Mouse (Mus musculus) E14TG2a.4 (cell line): ENCODE measurements at regions not wholly inside any gene's neighbourhood (a gene's known extent, or its start where the extent isn't known, plus 50 kb on each side); places are given as distances from the start of the nearest gene placed in this dataset.

Experiments used
- H3K27me3 ChIP-seq: 2 replicates; pipeline ENCODE4 v1.6.1; 2014; ENCODE audit warnings: low read length, control low read depth; ENCODE audit not compliant: insufficient read depth
- H3K36me3 ChIP-seq: 2 replicates; pipeline ENCODE4 v1.6.1; 2014; ENCODE audit warnings: low read length, control low read depth; ENCODE audit not compliant: insufficient read depth
- H3K4me1 ChIP-seq: replicated peaks from 2 replicates; pipeline ENCODE4 v1.6.1; 2014; ENCODE audit warnings: low read depth, low read length, control low read depth
- H3K4me3 ChIP-seq: replicated peaks from 2 replicates; pipeline ENCODE4 v1.5.1; 2014; ENCODE audit warnings: mild to moderate bottlenecking, low read length
- H3K9me3 ChIP-seq: 2 replicates; pipeline ENCODE4 v1.6.1; 2014; ENCODE audit warnings: low read length, control low read depth
- CTCF ChIP-seq: conservative IDR thresholded peaks from 2 replicates; pipeline ENCODE4 v1.5.1; 2014; ENCODE audit warnings: low read length
- NANOG ChIP-seq: IDR thresholded peaks from 2 replicates; pipeline ENCODE4 v1.6.1; 2014; ENCODE audit warnings: borderline replicate concordance, low read length, mixed read lengths
- POU5F1 ChIP-seq: IDR thresholded peaks from 2 replicates; pipeline ENCODE4 v1.6.1; 2014; ENCODE audit warnings: low read length, borderline replicate concordance

- no peaks in the 10 kb centered on the region for H3K36me3 ChIP-seq
- H3K27me3 ChIP-seq = no peaks in the 10 kb centered on the region
- H3K4me1 ChIP-seq = no peaks in the 10 kb centered on the region
- H3K4me3 ChIP-seq = no peak overlapping the region
- no peaks in the 10 kb centered on the region for H3K9me3 ChIP-seq
- TF ChIP-seq NANOG (no peak), POU5F1 (no peak), CTCF (no peak)
These were observed 1607.9 kb downstream of the Hace1 start for GRCm38 (mm10) chr10:47185487-47185886.

GRCm38 (mm10) chr10:47216204-47216603, 1638.6 kb downstream of the Hace1 start:
- no peaks in the 10 kb centered on the region for H3K9me3 ChIP-seq
- H3K4me3 ChIP-seq = no peak overlapping the region
- no peaks in the 10 kb centered on the region for H3K27me3 ChIP-seq
- TF ChIP-seq NANOG (no peak), CTCF (no peak), POU5F1 (no peak)
- H3K4me1 ChIP-seq = no peaks in the 10 kb centered on the region
- H3K36me3 ChIP-seq = no peaks in the 10 kb centered on the region

GRCm38 (mm10) chr10:47263039-47263438, 1685.4 kb downstream of the Hace1 start:
- Histone ChIP-seq H3K4me3 (no peak overlapping the region), H3K27me3 (no peaks in the 10 kb centered on the region)
- TF ChIP-seq POU5F1 (no peak), CTCF (no peak), NANOG (no peak)

GRCm38 (mm10) chr10:47285700-47286099, 1708.1 kb downstream of the Hace1 start:
- TF ChIP-seq NANOG (no peak), POU5F1 (no peak), CTCF (peak; percentile 62)
- no peaks in the 10 kb centered on the region for H3K9me3 ChIP-seq
- H3K36me3 ChIP-seq = no peaks in the 10 kb centered on the region
- no peak overlapping the region for H3K4me3 ChIP-seq
- no peaks in the 10 kb centered on the region for H3K4me1 ChIP-seq
- H3K27me3 ChIP-seq = no peaks in the 10 kb centered on the region

More at GRCm38 (mm10) chr10:47263039-47263438, 1685.4 kb downstream of the Hace1 start:
- Histone ChIP-seq H3K9me3 (no peaks in the 10 kb centered on the region), H3K4me1 (no peaks in the 10 kb centered on the region), H3K36me3 (no peaks in the 10 kb centered on the region)

- Histone ChIP-seq H3K27me3 (no peaks in the 10 kb centered on the region), H3K4me3 (no peak overlapping the region), H3K4me1 (no peaks in the 10 kb centered on the region), H3K9me3 (no peaks in the 10 kb centered on the region), H3K36me3 (no peaks in the 10 kb centered on the region)
- TF ChIP-seq CTCF (peak; percentile 45), NANOG (no peak), POU5F1 (no peak)
These were observed 1722.5 kb downstream of the Hace1 start for GRCm38 (mm10) chr10:47300097-47300496.
